8 mouse cellular contexts compared by ENCODE assay signal in the genomic region with DNA sequence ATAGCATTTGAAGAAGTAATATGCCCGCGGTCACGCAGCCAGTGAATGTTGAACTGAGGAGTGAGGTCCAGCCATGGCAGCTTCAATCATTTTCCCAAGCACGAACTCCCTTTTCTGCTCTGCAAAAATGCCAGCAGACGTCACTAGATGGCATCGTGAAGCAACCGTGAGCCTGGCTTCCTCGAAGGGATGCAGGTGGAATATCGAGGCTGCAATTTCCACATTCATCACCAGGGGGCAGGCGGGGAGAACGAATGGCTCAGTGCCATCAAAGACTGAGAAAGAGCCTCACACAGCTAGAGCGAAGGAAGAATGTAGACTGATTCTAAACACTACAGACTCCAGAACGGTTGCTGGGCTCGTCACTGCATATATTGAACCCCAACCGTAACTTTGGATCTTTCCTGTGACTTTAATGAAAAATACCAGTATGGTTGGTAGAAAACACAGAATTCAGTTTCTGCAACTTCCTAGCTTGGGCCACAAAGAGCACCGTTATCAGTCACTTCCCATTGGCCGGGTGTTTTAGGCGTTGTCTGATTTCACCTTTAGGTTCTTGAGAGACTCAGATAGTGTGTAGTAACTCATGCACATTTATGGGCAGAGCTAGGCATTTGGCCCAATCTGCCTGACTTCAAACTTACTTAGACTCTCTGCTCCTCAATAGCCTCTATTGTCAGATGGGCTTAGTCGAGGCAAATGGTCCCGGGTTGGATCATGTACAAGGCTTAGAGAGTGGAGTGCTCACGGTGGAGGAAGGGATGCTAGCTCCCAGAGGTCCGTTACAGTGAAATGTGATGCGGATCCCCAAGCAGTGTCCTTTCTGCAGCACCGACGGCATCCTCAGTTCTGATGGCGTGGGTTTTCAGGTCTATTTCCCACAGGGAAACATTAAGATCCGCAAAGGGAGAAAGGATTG. TPM values are rescaled to one million over a fixed set of nuclear protein-coding genes. Genes with fewer than 3 reads are reported as not detected.
A peak's percentile ranks its signal among the peaks of the same experiment; 100 is the strongest.
DNase-seq lines count a peak whose midpoint lies in the region; ATAC-seq lines count a peak whose summit lies in the region.

No protein-coding gene starts in this region.

- DNase-seq in embryo, embryonic 10 days (ENCODE audit: low spot score) = peak; percentile 97
- peak; percentile 85 for DNase-seq in gastrocnemius, postnatal 14 days
- DNase-seq in induced T-regulatory cell, adult 2 months (ENCODE audit: low read depth) = peak; percentile 95
- peak; percentile 86 to 99 for DNase-seq in left cerebral cortex, adult 8-10 months (ENCODE audit: low spot score in 2 of 2)
- DNase-seq in right cerebral cortex, postnatal 25 days = peak; percentile 94
- DNase-seq in urinary bladder, postnatal 36 days (ENCODE audit: low spot score in 2 of 2) = peak; percentile 93 to 94

- peak; percentile 96 for ATAC-seq in activated CD4-positive, CD25-positive, alpha-beta regulatory T cell, adult 4 months
- ATAC-seq in megakaryocyte-erythroid progenitor cell, adult 5-6 weeks (replicated peaks; ENCODE audit: low FRiP score, low TSS enrichment, poor library complexity, severe bottlenecking) = peak; percentile 97

- intact Hi-C loops in gastrocnemius, postnatal 14 days (cut with DNase I; ENCODE audit: low total_unique reads) = loop anchor here (2.0 to 10.0 kb wide), 2 partner anchors 152 to 248 kb away; no protein-coding TSS in a partner anchor

RNA-seq across cellular contexts. Expression of gene Pxylp1, which starts 24.4 kb away (rescaled TPM):
- polyA plus RNA-seq in activated CD4-positive, CD25-positive, alpha-beta regulatory T cell, adult 4 months (2017; shearing (Covaris generic)) = 10 to 100 TPM; 10.5 to 11.5 TPM
- total RNA-seq in gastrocnemius, postnatal 14 days (2021) = 1 to 10 TPM; 2.2 to 2.4 TPM
- 10 to 100 TPM; 17.8 to 28.5 (median 20.7) TPM for total RNA-seq in left cerebral cortex, adult 8-10 months (2022)
- total RNA-seq in megakaryocyte-erythroid progenitor cell, adult 5-6 weeks (2014; fragmentation: Nextera tagmentation) = 1.9 and 2.5 TPM in 2 replicates
- 1.4 and 5.2 TPM in 2 replicates for total RNA-seq in megakaryocyte-erythroid progenitor cell, adult 5-6 weeks (2017)

Comparison
In these comparisons a context has a peak if more than half of its experiments do, and no peak if none do; other contexts are left out.
1. Peak in every context shown above with its lines: DNase-seq and ATAC-seq.